Mouse (Mus musculus) myocyte (in vitro differentiated cells): ENCODE measurements around the gene Ppp1r35.

ENCODE experiments used
- CEBPB ChIP-seq: IDR thresholded peaks from 2 replicates; pipeline ENCODE4 v1.6.1; 2011; ENCODE audit warnings: mild to moderate bottlenecking, moderate library complexity; ENCODE audit not compliant: poor library complexity, insufficient read depth, severe bottlenecking
- E2F4 ChIP-seq: IDR thresholded peaks from one replicate; pipeline ENCODE4 v1.6.1; 2011; ENCODE audit warnings: mild to moderate bottlenecking, control low read depth, moderate library complexity; ENCODE audit not compliant: insufficient read depth
- MAX ChIP-seq: IDR thresholded peaks from one replicate; pipeline ENCODE4 v1.6.1; 2011; ENCODE audit warnings: low read depth, mild to moderate bottlenecking, control low read depth
- MYOD1 ChIP-seq, 3 experiments: IDR thresholded peaks; one replicate each; pipeline ENCODE4 v1.6.1; 2011; ENCODE audit warnings: control low read depth in 2 of 3, low read depth in 2 of 3, mild to moderate bottlenecking in 2 of 3, moderate library complexity in 1 of 3; ENCODE audit not compliant: insufficient read length in 2 of 3, control insufficient read depth in 1 of 3
- MYOG ChIP-seq, 3 experiments: IDR thresholded peaks; one replicate each; pipeline ENCODE4 v1.6.1; 2011; ENCODE audit warnings: control low read depth in 2 of 3, low read depth in 2 of 3, mild to moderate bottlenecking in 2 of 3; ENCODE audit not compliant: insufficient read length in 2 of 3, control insufficient read depth in 1 of 3, insufficient read depth in 1 of 3
- POLR2A ChIP-seq: IDR thresholded peaks from one replicate; pipeline ENCODE4 v1.6.1; 2011; ENCODE audit warnings: low read depth, mild to moderate bottlenecking, control low read depth, moderate library complexity; ENCODE audit not compliant: insufficient read length
- POLR2AphosphoS2 ChIP-seq: IDR thresholded peaks from one replicate; pipeline ENCODE4 v1.6.1; 2011; ENCODE audit warnings: low read depth, control low read depth; ENCODE audit not compliant: insufficient read length
- SRF ChIP-seq: IDR thresholded peaks from one replicate; pipeline ENCODE4 v1.6.1; 2011; ENCODE audit warnings: low read depth; ENCODE audit not compliant: control insufficient read depth, insufficient read length
- TCF12 ChIP-seq: IDR thresholded peaks from one replicate; pipeline ENCODE4 v1.6.1; 2011; ENCODE audit warnings: mild to moderate bottlenecking, control low read depth; ENCODE audit not compliant: poor library complexity, insufficient read depth, severe bottlenecking
- USF1 ChIP-seq: IDR thresholded peaks from one replicate; pipeline ENCODE4 v1.6.1; 2011; ENCODE audit warnings: low read depth, mild to moderate bottlenecking, control low read depth, moderate library complexity

DNA sequence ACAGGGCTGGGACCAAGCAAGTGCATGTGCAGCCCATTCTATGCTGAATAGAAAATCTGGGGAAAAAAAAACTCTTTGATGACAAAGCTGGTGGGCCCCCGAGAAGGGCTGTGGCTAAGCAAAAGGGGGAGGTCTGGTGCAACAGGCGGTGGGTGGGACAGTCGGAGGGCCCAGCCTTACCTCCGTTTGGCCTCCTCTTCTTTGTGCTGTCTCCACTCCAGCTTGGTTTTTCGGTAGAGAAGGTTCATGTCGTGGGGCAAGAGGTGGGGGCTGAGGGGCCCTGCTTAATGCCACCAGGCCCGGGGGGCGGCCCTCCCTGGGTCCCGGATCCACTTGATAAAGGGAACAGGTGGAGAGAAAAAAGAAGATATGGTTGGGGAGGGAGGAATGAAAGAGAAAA lies 39.2 kb upstream of the Ppp1r35 start:
- TF ChIP-seq POLR2A (no peak), E2F4 (no peak), MYOD1 (IDR thresholded peaks at IDR 0.05; ENCODE audit: control insufficient read depth in 1 of 3, insufficient read length in 2 of 3, low read depth in 2 of 3) (no peak), USF1 (no peak), MAX (no peak), SRF (no peak), POLR2AphosphoS2 (no peak), MYOG (IDR thresholded peaks at IDR 0.05; ENCODE audit: control insufficient read depth in 1 of 3, insufficient read depth in 1 of 3, insufficient read length in 2 of 3, low read depth in 2 of 3) (no peak), CEBPB (no peak), TCF12 (no peak)
